Mouse (Mus musculus): ENCODE measurements at regions not wholly inside any gene's neighbourhood (a gene's known extent, or its start where the extent isn't known, plus 50 kb on each side); places are given as distances from the start of the nearest gene placed in this dataset.

- TF ChIP-seq CTCF (IDR thresholded peaks at IDR 0.05): no peak
- no peak for TF ChIP-seq EP300 (IDR thresholded peaks at IDR 0.05)
Observed at GRCm38 (mm10) chr12:25281438-25281837, 184.5 kb upstream of the Id2 start.

Data from lung, postnatal 0 days (tissue).